Mouse (Mus musculus) layer of hippocampus, adult 2 months (tissue): ENCODE data around the gene Nufip1. TPM values are rescaled to one million over a fixed set of nuclear protein-coding genes. Genes with fewer than 3 reads are reported as not detected.

Experiments
- DNase-seq, 2 experiments: peaks; one replicate each; pipeline ENCODE4 v3.0.0; 2022; ENCODE audit warnings: low spot score in 2 of 2
- H3K27ac ChIP-seq: fragments of 200-600 bp; 2 replicates; pipeline ENCODE4 v1.8.1; 2022
- H3K4me3 ChIP-seq: fragments of 200-600 bp; 2 replicates; pipeline ENCODE4 v1.8.1; 2022; ENCODE audit warnings: mild to moderate bottlenecking
- CTCF ChIP-seq: fragments of 200-600 bp; conservative IDR thresholded peaks from 2 replicates; pipeline ENCODE4 v1.8.1; 2022; ENCODE audit warnings: antibody characterized with exemption, mild to moderate bottlenecking, moderate library complexity
- total RNA-seq, 2 experiments: library from RNA; stranded (reverse); gene quantifications; 2 replicates each; pipeline ENCODE4 v1.2.3; 2021

Nufip1 gene
- total RNA-seq, 2 experiments from 2014 or later = 9.7 to 9.9 TPM

GRCm38 (mm10) chr14:76171285-76171684 lies 60.6 kb downstream of the Nufip1 start:
- Histone ChIP-seq H3K4me3 (no peak overlapping the region), H3K27ac (no peak overlapping the region)
- no peak for TF ChIP-seq CTCF
- DNase-seq = no peak

DNA sequence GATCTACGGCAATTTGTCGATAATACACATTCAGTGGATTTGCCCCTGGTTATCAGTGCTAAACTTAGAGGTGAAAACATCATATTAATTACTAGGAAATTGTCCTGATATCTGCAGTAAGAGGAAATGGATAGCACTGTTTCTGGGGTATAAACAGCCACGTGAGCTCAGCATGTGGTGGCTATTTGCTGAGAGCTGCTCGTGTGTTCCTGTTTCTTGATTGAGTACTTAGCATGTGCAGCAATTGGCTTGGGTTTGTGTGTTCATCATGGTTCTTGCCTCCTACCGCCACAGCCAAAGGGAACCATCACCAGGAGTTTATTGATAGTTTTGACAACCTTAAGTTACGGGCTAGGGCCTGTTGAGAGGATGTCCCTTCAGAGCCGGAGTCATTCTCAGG lies 63.6 kb downstream of the Nufip1 start:
- Histone ChIP-seq H3K27ac (no peak overlapping the region), H3K4me3 (no peak overlapping the region)
- DNase-seq = no peak
- no peak for TF ChIP-seq CTCF

GRCm38 (mm10) chr14:76175808-76176207 lies 65.1 kb downstream of the Nufip1 start:
- no peak for DNase-seq
- TF ChIP-seq CTCF = no peak
- Histone ChIP-seq H3K27ac (no peak overlapping the region), H3K4me3 (no peak overlapping the region)

- DNase-seq = no peak
- H3K4me3 ChIP-seq = no peak overlapping the region
- TF ChIP-seq CTCF = no peak
- no peak overlapping the region for H3K27ac ChIP-seq
These were observed 66.5 kb downstream of the Nufip1 start for GRCm38 (mm10) chr14:76177230-76177629.

- peak; percentile 58 for TF ChIP-seq CTCF
- no peak for DNase-seq
- H3K27ac ChIP-seq = no peak overlapping the region
- no peak overlapping the region for H3K4me3 ChIP-seq
These were observed 67.8 kb downstream of the Nufip1 start for GRCm38 (mm10) chr14:76178447-76178846.

DNA sequence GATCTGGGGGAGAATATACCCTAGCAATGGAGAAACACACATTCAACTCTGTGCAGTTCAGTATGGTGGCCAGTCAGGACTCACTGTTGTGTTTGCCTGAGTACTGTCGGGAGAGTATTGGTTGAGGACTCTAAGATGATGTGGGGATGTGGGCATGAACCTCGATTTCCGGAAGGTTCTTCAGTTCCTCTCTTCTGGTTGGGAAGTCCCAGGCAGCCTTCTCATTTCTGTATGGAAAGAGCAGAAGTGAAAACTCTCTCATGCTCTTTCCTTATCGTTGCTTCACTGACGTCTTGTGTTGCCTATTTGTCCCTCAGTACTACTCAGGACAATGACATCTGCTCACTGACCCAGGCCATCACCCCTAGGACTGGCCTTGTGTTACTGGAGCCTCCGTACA lies 68.7 kb downstream of the Nufip1 start:
- H3K27ac ChIP-seq = no peak overlapping the region
- H3K4me3 ChIP-seq = no peak overlapping the region
- TF ChIP-seq CTCF = no peak
- no peak for DNase-seq

- H3K27ac ChIP-seq = no peak overlapping the region
- H3K4me3 ChIP-seq = no peak overlapping the region
- no peak for TF ChIP-seq CTCF
- DNase-seq = no peak
These were observed 74.7 kb downstream of the Nufip1 start for GRCm38 (mm10) chr14:76185358-76185757.

GRCm38 (mm10) chr14:76186299-76186698 lies 75.6 kb downstream of the Nufip1 start:
- Histone ChIP-seq H3K27ac (no peak overlapping the region), H3K4me3 (no peak overlapping the region)
- TF ChIP-seq CTCF = no peak
- no peak for DNase-seq

Other genes starting within 250 kb of the Nufip1 start
- 10 to 100 TPM; 60.6 to 63.3 TPM for gene Kctd4, start 155.9 kb upstream of the Nufip1 start, total RNA-seq
- gene Gtf2f2, start 100.0 kb upstream of the Nufip1 start, total RNA-seq = 10 to 100 TPM; 19.3 to 22.8 TPM
- gene Gpalpp1, start 131 bp upstream of the Nufip1 start, total RNA-seq = 10 to 100 TPM; 25.2 to 25.7 TPM